Mouse (Mus musculus) retina, adult 2 months (tissue): ENCODE data around the gene Ell2.

Experiments used
- DNase-seq: peaks from one replicate; pipeline ENCODE4 v3.0.0-alpha.2; 2012; ENCODE audit warnings: low read depth, low spot score

The Ell2 gene

DNA sequence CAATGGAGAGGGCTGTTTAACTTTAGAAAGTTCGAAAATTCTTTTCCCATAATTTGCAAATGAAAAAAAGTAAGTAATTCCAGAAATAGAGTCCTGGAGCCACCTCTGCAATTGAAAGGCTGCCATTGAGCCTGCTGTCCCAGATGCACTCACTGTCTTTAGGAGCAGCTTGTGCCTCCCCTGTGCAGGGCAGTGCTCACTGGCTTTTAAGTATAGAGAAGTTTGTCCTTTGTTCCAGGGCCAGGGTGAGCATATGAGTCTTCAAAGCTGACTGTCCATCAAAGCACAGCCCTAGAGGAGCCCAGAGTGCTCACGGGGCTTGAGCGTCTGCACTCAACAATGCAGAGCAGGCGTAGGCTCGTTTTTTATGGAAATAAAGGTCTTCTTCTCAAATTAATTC, 59.7 kb downstream of the Ell2 start:
- no peak for DNase-seq

DNA sequence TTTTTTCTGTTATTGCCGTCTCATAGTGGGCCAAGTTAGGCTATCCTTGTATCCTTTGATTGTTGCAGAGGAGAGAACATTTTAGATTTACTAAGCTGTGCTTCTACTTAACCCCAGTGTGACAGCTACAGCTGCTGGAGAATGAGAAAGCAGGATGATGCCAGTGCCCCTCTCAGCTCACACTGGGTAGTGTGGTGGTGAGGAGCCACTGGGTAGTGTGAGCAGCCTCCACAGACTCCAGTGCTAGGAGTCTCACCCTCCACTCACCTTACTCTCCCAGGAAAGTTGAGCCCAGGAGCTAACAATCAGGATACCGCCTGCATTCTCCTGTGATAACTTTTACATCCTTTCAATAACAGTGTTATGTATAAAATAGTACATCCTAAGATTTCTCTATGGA, 60.4 kb downstream of the Ell2 start:
- DNase-seq: no peak

- DNase-seq: no peak
Observed at GRCm38 (mm10) chr13:75770744-75771143, 64.2 kb downstream of the Ell2 start.

DNA sequence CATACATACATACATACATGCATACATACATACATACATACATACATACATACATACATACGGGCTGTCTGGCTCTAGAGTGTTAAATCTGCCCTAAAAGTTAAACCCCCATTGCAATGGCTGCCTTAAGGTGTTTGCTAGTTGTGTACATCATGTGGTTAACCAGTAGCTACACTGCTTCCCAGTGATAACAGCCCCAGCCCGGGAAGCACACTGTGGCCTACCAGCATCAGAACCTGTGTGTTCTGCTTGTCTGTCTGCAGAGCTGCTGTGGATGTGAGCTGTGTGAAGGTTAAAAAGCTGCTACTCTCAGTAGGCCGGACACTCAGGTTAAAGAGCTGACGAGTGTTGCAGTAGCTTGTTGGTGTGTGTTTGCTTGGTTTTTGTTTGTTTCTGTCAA, 64.8 kb downstream of the Ell2 start:
- DNase-seq: no peak

- DNase-seq: no peak
Observed at GRCm38 (mm10) chr13:75771984-75772730, 65.6 kb downstream of the Ell2 start.

GRCm38 (mm10) chr13:75775961-75776360, 69.4 kb downstream of the Ell2 start:
- no peak for DNase-seq

DNA sequence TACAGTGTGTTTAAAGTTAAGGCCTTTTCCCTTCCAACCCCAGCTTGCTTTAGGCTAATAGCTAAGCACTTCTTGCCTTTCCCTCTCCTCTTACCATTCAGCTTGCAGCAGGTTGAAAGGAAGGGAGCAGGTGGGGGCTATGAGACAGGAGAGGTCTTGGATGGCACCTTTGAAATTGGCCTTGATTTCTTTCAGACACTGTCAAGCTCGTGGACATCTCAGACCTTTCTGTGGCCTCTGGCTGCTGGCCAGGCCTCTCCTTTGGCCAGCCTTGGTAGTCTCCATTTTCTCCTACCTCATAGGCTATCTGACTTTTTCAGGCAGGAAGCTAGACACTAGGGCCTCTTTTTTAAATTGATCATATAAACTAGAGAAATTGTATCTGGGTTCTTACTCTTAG, 70.1 kb downstream of the Ell2 start:
- no peak for DNase-seq

DNA sequence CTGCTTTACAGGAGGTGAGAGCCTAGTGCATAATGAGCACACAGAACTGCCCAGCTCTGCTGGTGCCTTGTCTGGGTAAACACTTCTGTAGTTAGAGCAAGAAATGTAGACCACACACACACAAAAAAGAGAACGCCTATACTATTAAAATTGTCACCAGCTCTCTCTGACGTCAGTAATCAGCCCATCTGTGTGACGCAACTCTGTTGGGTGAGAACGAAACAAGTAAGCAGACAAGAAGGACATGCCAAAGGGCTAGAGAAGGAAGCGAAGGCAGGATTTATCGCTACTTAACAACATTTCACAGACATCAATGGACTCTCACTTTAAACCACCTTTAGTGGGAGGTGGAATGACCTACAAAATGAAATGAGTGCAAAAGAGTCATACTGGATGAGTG, 71.6 kb downstream of the Ell2 start:
- no peak for DNase-seq

- no peak for DNase-seq
Observed at GRCm38 (mm10) chr13:75779169-75779568, 72.6 kb downstream of the Ell2 start.

DNA sequence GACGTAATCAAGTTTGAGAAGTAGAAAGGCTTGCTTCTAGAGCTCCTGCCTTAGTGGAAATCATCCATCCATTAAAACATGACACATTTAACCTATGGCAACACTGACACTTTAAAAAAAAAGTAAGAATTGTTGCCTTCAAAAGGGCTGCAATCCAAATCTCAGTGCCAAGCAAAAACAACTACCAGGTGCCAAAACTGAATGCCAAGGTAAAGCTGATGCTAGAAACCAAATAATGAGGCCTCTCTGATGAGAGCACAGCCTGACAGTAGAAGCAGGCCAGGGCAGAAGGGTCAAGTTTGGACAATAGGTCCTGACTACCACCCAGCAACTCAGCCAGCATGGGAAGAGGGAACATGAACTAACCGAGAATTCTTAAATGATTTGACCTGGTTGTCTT, 73.5 kb downstream of the Ell2 start:
- no peak for DNase-seq

GRCm38 (mm10) chr13:75785726-75786125, 79.2 kb downstream of the Ell2 start:
- no peak for DNase-seq

- DNase-seq: no peak
Observed at GRCm38 (mm10) chr13:75786264-75786663, 79.7 kb downstream of the Ell2 start.

- no peak for DNase-seq
Observed at GRCm38 (mm10) chr13:75787364-75787763, 80.8 kb downstream of the Ell2 start.

GRCm38 (mm10) chr13:75788178-75788577, 81.6 kb downstream of the Ell2 start:
- DNase-seq: no peak

- no peak for DNase-seq
Observed at GRCm38 (mm10) chr13:75789061-75789834, 82.7 kb downstream of the Ell2 start.

- DNase-seq: no peak
Observed at GRCm38 (mm10) chr13:75790550-75791205, 84.1 kb downstream of the Ell2 start.

DNA sequence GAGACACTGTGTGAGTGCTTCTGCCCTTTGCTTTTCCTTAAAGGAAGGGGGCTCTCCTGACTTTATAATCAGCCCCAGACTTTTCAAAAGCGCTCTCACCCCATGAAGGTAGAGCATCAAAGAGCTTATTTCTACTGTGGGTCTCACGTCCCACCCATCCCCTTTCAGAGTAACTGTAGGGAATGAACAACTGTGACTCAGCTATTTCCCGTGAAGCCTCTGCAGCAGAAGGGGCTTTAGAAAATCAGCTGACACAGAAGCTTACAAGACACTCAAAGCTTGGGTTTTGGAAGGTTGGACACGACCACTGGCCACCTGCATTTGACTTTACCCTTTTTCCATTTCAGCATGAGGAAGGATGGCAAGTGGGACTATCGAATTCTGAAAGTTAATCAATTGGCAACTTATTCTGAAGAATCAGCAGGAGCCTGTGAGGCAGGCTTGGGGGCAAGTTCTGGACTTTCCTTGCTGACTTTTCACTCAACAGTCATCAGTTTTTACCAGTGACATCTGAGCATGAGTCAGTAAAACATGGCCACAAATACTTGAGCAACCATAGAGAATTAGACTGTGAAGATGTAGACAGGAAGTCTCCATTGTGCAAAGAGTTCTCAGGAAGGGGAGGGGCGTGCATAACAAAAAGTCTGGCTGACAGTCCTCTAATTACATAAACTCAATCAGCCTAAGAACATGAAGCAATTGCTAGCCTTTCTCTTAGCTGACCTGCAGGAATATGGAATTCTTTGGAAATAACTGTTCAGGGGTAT, 87.5 kb downstream of the Ell2 start:
- DNase-seq: no peak

GRCm38 (mm10) chr13:75797369-75798141, 91.0 kb downstream of the Ell2 start:
- peak; percentile 47 for DNase-seq

- no peak for DNase-seq
Observed at GRCm38 (mm10) chr13:75798413-75799302, 92.1 kb downstream of the Ell2 start.

DNA sequence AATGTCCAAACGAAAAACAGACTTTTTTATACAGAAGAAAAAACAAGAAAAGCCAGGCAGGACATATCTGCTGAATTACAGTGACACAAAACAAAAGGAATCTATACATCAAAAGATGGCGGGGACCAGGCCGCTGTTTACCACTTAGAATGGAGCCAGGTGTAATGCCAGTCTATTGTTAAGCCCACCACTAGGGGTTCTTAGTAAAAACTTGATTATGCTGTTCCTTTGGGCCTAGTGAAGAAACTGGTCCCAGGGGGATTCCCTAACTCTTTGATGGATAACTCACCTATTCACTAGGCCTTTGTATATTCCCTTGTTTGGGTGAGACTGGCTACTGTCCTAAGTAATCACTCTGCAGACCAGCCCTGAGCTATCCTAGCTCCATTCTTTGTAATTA, 92.9 kb downstream of the Ell2 start:
- no peak for DNase-seq
